Mouse (Mus musculus) lung, adult 2 months (tissue): ENCODE results near the gene Vmn1r217.
"Not testable (repeated sequence)": the region's sequence is repeated elsewhere in the genome, so short reads cannot be mapped to it uniquely, and the experiment has no call there.

ENCODE experiments used
- CTCF ChIP-seq: fragments of 200-500 bp; IDR thresholded peaks from 2 replicates; pipeline ENCODE4 v1.5.1; 2011; ENCODE audit warnings: mild to moderate bottlenecking, low read length, control low read depth; ENCODE audit not compliant: insufficient read depth
- POLR2A ChIP-seq: fragments of 200-500 bp; IDR thresholded peaks from 2 replicates; pipeline ENCODE4 v1.6.1; 2011; ENCODE audit warnings: low read depth, mild to moderate bottlenecking, control low read depth, low read length, borderline replicate concordance; ENCODE audit errors: extremely low read depth

- not testable (repeated sequence) for TF ChIP-seq CTCF, POLR2A
Measured at GRCm38 (mm10) chr13:23118126-23118525, at the start of gene Vmn1r217.
